Mouse (Mus musculus): ENCODE data around the gene Cct6b. TPM values are rescaled to one million over a fixed set of nuclear protein-coding genes. Genes with fewer than 3 reads are reported as not detected.

Cct6b gene
- 0.26 and 0.28 TPM in 2 replicates for polyA plus RNA-seq (2012; rRNA removed)

GRCm38 (mm10) chr11:82763742-82764437 lies at the start of gene Cct6b, which contains the start of gene Zfp830:
Gene Cct6b, minus strand, starts transcription at chr11:82764321.
Gene Zfp830, plus strand, starts transcription at chr11:82764345.

DNA sequence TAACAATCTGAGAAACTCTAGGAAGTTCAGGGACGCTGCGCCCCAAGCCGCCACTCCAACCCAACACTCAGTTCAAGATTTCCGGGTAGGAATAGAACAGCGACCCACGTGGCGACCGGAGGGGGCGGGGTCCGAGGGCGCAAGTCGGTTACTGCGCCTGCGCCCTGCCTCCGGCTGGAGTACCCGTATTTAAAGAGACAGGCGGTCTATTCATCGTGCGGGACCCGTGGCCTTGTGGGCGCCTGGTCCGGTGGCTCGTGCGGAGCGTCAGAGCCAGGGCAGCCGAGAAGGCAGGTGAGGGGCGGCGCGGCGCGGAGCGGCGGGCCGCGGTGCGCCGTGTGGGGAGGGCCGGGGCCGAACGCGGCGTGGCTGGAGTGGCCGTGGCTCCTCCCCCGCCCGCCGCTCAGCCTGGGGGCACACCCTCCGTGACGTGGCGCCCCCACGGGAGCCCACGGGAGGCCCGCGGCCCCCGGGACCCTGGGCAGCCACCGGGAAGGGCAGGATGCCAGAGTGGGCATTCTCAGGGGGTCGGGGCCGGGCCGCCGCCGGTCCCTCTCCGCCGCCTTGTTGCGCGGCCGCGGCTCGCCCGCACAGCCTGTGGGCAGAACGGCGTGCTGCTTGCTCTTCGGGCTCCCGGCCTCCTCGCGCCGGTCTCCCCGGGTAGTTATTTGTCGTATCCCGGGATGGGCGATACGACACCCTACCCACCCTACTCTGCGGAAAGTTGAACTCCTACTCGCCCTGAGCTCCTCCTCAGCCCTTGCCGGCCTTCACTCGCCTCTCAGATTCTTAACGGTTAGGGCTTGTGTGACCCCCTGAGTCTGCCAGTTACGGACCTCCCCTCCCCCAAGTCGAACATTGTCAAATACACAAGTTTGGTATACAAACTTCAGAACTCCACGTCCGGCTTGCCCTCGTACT lies 17.1 kb upstream of the Cct6b start, which contains the start of gene Lig3:
Gene Lig3 (plus strand): TSS at position 126 of the 921 bp plus-strand sequence.

Other genes with a start within 250 kb of the Cct6b start
- gene Zfp830, start within 50 bp of the Cct6b start, polyA plus RNA-seq (2012; rRNA removed), result 18.4 and 19.3 TPM in 2 replicates
- gene Lig3, start 16.8 kb upstream of the Cct6b start, polyA plus RNA-seq (2012; rRNA removed), result 40.8 and 42.4 TPM in 2 replicates
- gene Rffl, start 106.9 kb upstream of the Cct6b start, polyA plus RNA-seq (2012; rRNA removed), result 5.4 and 6.8 TPM in 2 replicates
- gene Rad51d, start 126.3 kb upstream of the Cct6b start, polyA plus RNA-seq (2012; rRNA removed), result 9.7 and 11.6 TPM in 2 replicates
- 0.02 TPM in 1 of 2 replicates, not detected in the other for gene Fndc8, start 127.8 kb upstream of the Cct6b start, polyA plus RNA-seq (2012; rRNA removed)
- 72.8 and 74.0 TPM in 2 replicates for gene Nle1, start 144.1 kb upstream of the Cct6b start, polyA plus RNA-seq (2012; rRNA removed)
- gene Unc45b, start 146.2 kb upstream of the Cct6b start, polyA plus RNA-seq (2012; rRNA removed), result 1.1 and 5.9 TPM in 2 replicates
- 1.9 and 2.2 TPM in 2 replicates for gene Slfn5, start 187.0 kb upstream of the Cct6b start, polyA plus RNA-seq (2012; rRNA removed)
- gene Slfn9, start 227.5 kb upstream of the Cct6b start, polyA plus RNA-seq (2012; rRNA removed), result 3.3 and 3.7 TPM in 2 replicates